Mouse (Mus musculus): ENCODE measurements around the gene Olfr1269.

- TF ChIP-seq CTCF (IDR thresholded peaks at IDR 0.05; ENCODE audit: low read depth, low read length): no peak
- no peak for TF ChIP-seq POLR2A (IDR thresholded peaks at IDR 0.05; ENCODE audit: extremely low read depth, insufficient read depth, low read length)
Observed at GRCm38 (mm10) chr2:90153916-90154315, 32.7 kb upstream of the Olfr1269 start.
